Mouse (Mus musculus) megakaryocyte, embryonic 14.5 days (primary cell): Measurements from ENCODE around the gene Spsb2. TPM values are rescaled to one million over a fixed set of nuclear protein-coding genes. Genes with fewer than 3 reads are reported as not detected.

Experiments used
- H3K27me3 ChIP-seq: replicated peaks from 2 replicates; pipeline ENCODE3; 2012; ENCODE audit warnings: inconsistent platforms
- H3K36me3 ChIP-seq: replicated peaks from 2 replicates; pipeline ENCODE3; 2012; ENCODE audit warnings: low read length, inconsistent platforms, mixed read lengths
- H3K4me1 ChIP-seq: 2 replicates; pipeline ENCODE4 v1.6.1; 2012; ENCODE audit warnings: inconsistent platforms
- H3K4me3 ChIP-seq: replicated peaks from 2 replicates; pipeline ENCODE3; 2012; ENCODE audit warnings: moderate library complexity, mild to moderate bottlenecking, inconsistent platforms
- H3K9me3 ChIP-seq: 2 replicates; pipeline ENCODE4 v1.6.1; 2012; ENCODE audit warnings: inconsistent platforms
- FLI1 ChIP-seq: IDR thresholded peaks from 2 replicates; pipeline ENCODE4 v1.6.1; 2012; ENCODE audit warnings: low read length, inconsistent platforms, mixed read lengths
- GATA1 ChIP-seq: IDR thresholded peaks from 3 replicates; pipeline ENCODE4 v1.6.1; 2012; ENCODE audit warnings: mixed read lengths, low read length, inconsistent platforms, borderline replicate concordance
- polyA plus RNA-seq: library from polyadenylated mRNA; stranded (reverse); fragments of >175 nt; gene quantifications from 2 replicates; pipeline ENCODE4 v1.2.3, GENCODE M21; 2012; ENCODE audit warnings: low replicate concordance; ENCODE audit not compliant: insufficient read depth

Spsb2 gene
- polyA plus RNA-seq, 1 experiment, result 52.2 TPM

GRCm38 (mm10) chr6:124857840-124858530 lies 49.5 kb downstream of the Spsb2 start:
- peak overlapping the region; percentile 91 for H3K4me3 ChIP-seq
- no peaks in the 10 kb centered on the region for H3K9me3 ChIP-seq
- peaks cover 94% of the 10 kb centered on the region for H3K27me3 ChIP-seq
- TF ChIP-seq GATA1 (no peak), FLI1 (no peak)
- no peaks in the 10 kb centered on the region for H3K36me3 ChIP-seq
- H3K4me1 ChIP-seq, result peaks cover 45% of the 10 kb centered on the region

GRCm38 (mm10) chr6:124858561-124859318 lies 50.3 kb downstream of the Spsb2 start:
- Histone ChIP-seq H3K36me3 (no peaks in the 10 kb centered on the region), H3K27me3 (peaks cover 94% of the 10 kb centered on the region), H3K4me1 (peaks cover 53% of the 10 kb centered on the region), H3K9me3 (no peaks in the 10 kb centered on the region), H3K4me3 (no peak overlapping the region)
- no peak for TF ChIP-seq GATA1
- no peak for TF ChIP-seq FLI1

DNA sequence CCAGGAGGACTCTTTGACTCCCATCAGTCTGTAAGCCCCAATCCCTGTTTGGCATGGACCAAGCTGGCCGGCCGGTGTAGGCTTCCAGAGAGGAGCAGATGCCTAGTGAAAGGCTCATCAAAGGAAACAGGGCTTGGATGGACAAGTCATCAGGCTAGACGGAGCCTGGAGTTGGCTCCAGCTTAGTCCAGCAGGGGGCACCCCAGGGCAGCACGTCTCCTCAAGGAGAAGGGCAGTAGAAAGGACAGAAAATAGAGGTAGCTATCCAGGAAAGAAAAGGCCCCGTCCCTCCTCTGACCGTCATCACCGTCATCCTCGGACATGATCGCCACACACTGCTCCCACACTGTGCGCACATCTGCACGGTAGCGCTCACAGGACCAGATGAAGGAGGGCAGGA lies 51.3 kb downstream of the Spsb2 start:
- H3K9me3 ChIP-seq, result no peaks in the 10 kb centered on the region
- H3K4me3 ChIP-seq, result peak overlapping the region; percentile 83
- H3K36me3 ChIP-seq, result no peaks in the 10 kb centered on the region
- H3K27me3 ChIP-seq, result peaks cover 97% of the 10 kb centered on the region
- H3K4me1 ChIP-seq, result peaks cover 61% of the 10 kb centered on the region
- TF ChIP-seq GATA1 (no peak), FLI1 (no peak)

Other genes with a start within 250 kb of the Spsb2 start
- not detected in 2 replicates for gene C1rb, start 238.4 kb upstream of the Spsb2 start, polyA plus RNA-seq
- not detected in 2 replicates for gene C1s2, start 172.6 kb upstream of the Spsb2 start, polyA plus RNA-seq
- gene Lpcat3, start 145.6 kb upstream of the Spsb2 start, polyA plus RNA-seq, result 119 and 190 TPM in 2 replicates
- gene Emg1, start 96.5 kb upstream of the Spsb2 start, polyA plus RNA-seq, result 46.3 and 153 TPM in 2 replicates
- 72.8 and 150 TPM in 2 replicates for gene Phb2, start 96.3 kb upstream of the Spsb2 start, polyA plus RNA-seq
- gene Ptpn6, start 69.9 kb upstream of the Spsb2 start, polyA plus RNA-seq, result 19.9 and 20.1 TPM in 2 replicates
- gene Grcc10, start 67.3 kb upstream of the Spsb2 start, polyA plus RNA-seq, result 11.7 and 65.2 TPM in 2 replicates
- gene Gm45234, start 52.6 kb upstream of the Spsb2 start, polyA plus RNA-seq, result 43.0 TPM in 1 of 2 replicates, not detected in the other
- 38.5 and 97.6 TPM in 2 replicates for gene Atn1, start 52.1 kb upstream of the Spsb2 start, polyA plus RNA-seq
- 5.8 and 6.2 TPM in 2 replicates for gene Eno2, start 39.0 kb upstream of the Spsb2 start, polyA plus RNA-seq
- gene Lrrc23, start 28.9 kb upstream of the Spsb2 start, polyA plus RNA-seq, result not detected in 2 replicates
- 74.5 and 552 TPM in 2 replicates for gene Tpi1, start 5.6 kb downstream of the Spsb2 start, polyA plus RNA-seq
- 35.1 and 61.7 TPM in 2 replicates for gene Usp5, start 20.8 kb downstream of the Spsb2 start, polyA plus RNA-seq
- gene Cdca3, start 20.9 kb downstream of the Spsb2 start, polyA plus RNA-seq, result 27.2 and 32.4 TPM in 2 replicates
- not detected in 2 replicates for gene Gnb3, start 31.6 kb downstream of the Spsb2 start, polyA plus RNA-seq
- gene P3h3, start 49.1 kb downstream of the Spsb2 start, polyA plus RNA-seq, result 5.5 TPM in 1 of 2 replicates, not detected in the other
- 0.82 and 7.7 TPM in 2 replicates for gene Gpr162, start 55.3 kb downstream of the Spsb2 start, polyA plus RNA-seq
- 0.35 TPM in 1 of 2 replicates, not detected in the other for gene Cd4, start 79.6 kb downstream of the Spsb2 start, polyA plus RNA-seq
- 0.62 TPM in 1 of 2 replicates, not detected in the other for gene Lag3, start 103.0 kb downstream of the Spsb2 start, polyA plus RNA-seq
- gene Ptms, start 111.4 kb downstream of the Spsb2 start, polyA plus RNA-seq, result 330 and 450 TPM in 2 replicates
- gene Mlf2, start 122.7 kb downstream of the Spsb2 start, polyA plus RNA-seq, result 183 and 362 TPM in 2 replicates
- 46.8 and 55.7 TPM in 2 replicates for gene Cops7a, start 156.9 kb downstream of the Spsb2 start, polyA plus RNA-seq
- 2.5 and 7.7 TPM in 2 replicates for gene Pianp, start 188.0 kb downstream of the Spsb2 start, polyA plus RNA-seq
- 21.5 and 67.6 TPM in 2 replicates for gene Zfp384, start 200.5 kb downstream of the Spsb2 start, polyA plus RNA-seq
- 16.8 and 17.7 TPM in 2 replicates for gene Ing4, start 231.1 kb downstream of the Spsb2 start, polyA plus RNA-seq
- gene Acrbp, start 241.0 kb downstream of the Spsb2 start, polyA plus RNA-seq, result 8.7 and 11.3 TPM in 2 replicates